Mouse (Mus musculus) hematopoietic stem cell, adult 5-6 weeks (primary cell): Measurements from ENCODE around the gene Kdelc2. TPM values are rescaled to one million over a fixed set of nuclear protein-coding genes. Genes with fewer than 3 reads are reported as not detected.

Experiments
- ATAC-seq, 2 experiments: fragments of 125-278 bp in 1 of 2; replicated peaks in 1 of 2; 2 replicates each; pipeline ENCODE4 v1.8.0; 2016 to 2017; ENCODE audit warnings: inconsistent platforms in 2 of 2, mild to moderate bottlenecking in 2 of 2, moderate number of reproducible peaks in 2 of 2, low read depth in 1 of 2, moderate TSS enrichment in 1 of 2; ENCODE audit not compliant: low FRiP score in 2 of 2, poor library complexity in 2 of 2, severe bottlenecking in 2 of 2, insufficient read depth in 1 of 2, low TSS enrichment in 1 of 2
- total RNA-seq: library from RNA; stranded (forward); fragments of 172-1452, 232-1000 nt; gene quantifications from 2 replicates; pipeline ENCODE4 v1.2.3, GENCODE M21; 2017

Kdelc2 gene
- total RNA-seq, 1 experiment from 2014 or later, result 18.0 TPM

DNA sequence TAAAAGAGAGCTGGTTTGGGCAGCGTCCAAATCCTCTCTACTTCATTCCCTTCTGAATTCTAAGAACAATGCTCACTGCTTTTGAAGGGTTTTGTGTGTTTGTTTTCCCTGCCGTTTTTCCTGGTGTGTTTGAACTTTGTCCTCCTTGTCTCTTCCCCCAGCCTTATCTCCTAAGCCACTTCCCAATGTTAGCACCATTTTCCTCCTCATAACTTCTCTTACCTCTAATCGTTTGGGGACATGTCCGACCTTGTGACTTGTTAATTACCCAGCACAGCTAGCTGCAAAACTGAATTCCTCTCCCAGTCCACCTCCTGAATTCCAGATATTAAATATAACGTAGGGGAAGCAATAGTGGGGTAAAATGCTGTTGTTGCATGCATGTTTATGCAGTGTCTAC, 6.2 kb upstream of the Kdelc2 start:
- ATAC-seq, result no peak

DNA sequence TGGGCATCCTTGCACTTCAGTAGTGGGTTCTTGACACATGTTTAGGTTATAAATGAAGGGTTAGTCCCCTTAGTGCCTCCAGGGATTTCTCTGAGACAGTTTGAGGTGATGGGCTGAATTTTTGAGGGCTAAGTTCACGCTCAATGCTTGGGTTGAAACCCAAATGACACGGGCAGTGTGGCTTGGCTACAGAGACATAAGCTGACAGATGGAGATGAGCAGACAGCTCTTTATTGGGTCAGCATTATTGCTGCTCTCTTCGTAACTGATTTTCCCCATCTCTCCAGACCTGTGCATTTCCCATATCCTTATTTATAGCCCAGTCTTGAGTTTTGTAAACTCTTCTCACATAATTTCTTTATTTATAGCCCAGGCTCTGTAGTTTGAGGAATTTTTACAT, 5.7 kb upstream of the Kdelc2 start:
- no peak for ATAC-seq

DNA sequence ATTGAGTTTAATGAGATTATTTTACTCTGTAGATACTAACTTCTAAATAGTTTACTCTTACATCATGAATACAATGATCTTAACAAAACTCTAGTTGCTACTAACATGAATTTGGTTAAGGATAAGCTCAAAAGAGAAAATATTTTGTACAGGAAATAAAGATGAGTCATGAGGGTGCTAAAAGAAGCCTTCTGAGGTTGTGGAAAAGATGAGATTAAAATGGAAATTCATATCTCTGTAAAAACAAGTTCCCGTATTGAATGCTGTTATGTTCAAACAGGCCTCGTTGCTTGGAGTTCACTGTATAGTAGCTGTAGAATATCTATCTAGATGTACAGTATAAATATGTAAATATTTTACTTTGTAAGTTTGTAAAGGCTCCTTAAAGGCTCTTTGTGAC, 3.2 kb upstream of the Kdelc2 start:
- ATAC-seq, result no peak

DNA sequence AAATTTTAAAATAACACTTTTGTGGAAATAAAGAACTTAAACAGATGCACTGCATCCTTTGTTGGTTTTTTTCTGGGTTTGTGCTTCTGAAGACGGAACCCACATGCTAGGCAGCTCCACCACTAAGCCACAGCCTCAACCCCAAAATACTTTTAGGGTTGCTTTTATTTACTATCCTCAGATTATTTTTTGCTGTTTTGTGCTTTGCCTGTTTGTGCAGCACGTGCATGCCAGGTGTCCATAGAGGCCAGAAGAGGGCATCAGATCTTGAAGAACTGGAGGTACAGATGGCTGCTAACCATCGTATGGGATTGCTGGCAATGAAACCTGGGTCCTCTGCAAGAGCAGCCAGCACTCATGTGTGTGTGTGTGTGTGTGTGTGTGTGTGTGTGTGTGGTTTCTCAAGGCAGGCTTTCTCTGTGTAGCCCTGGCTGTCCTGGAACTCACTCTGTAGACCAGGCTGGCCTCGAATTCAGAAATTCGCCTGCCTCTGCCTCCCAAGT, 2.7 kb upstream of the Kdelc2 start:
- ATAC-seq, result no peak

DNA sequence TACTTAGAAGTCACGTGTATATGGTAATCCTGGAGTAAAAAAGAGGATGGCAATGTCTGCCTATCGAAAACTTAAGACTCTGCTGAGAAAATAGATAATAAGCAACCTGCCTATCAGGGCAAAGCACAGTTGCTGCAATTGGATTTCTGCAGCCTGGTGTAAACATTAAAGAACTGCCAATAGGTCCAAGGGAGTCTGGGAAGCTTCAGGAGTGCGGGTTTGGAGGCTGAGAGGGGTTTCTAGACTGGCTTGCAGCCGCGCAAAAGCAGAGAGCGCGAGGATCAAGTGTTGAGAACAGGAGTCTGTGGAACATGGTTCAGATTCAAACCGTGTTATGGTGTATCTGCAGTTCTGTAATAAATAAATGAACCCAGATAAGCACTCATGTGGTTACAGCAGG, 1.0 kb downstream of the Kdelc2 start:
- no peak for ATAC-seq

DNA sequence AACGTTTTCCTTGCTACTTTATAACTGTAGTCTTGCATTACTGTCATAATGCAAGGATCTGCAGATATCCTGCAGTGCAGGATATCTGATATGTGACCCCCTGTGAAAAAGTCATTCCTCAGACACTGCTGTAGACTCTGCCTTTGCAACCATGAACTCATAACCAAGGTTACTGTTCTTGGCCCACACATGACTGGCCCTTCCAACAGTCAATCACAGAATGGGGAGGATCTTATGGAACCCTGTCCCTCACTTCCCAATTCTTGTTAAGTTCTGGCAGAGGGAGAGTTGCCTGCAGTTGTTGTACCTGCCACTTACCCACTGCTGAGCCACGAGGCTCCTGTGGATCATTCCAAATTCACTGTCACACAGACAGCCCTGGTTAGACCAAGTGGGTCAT, 3.6 kb downstream of the Kdelc2 start:
- no peak for ATAC-seq

DNA sequence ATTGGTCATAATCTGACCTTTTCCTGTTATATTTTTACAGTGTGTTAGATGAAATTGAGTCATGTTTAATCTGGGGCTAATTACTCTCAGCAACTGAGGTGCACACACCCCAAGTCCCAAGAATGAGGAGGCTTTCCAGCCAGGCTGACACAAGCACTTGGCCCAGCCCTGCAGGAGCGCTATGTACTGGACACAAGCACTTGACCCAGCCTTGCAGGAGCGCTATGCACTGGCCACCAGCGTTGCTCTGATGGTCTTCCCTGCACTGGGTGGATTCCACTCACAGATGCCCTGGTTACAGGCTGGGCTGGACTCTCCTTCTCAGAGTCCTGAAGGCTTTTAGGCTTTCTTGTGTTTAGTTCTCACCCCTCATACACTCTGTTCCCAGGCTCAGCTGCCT, 5.3 kb downstream of the Kdelc2 start:
- no peak for ATAC-seq

DNA sequence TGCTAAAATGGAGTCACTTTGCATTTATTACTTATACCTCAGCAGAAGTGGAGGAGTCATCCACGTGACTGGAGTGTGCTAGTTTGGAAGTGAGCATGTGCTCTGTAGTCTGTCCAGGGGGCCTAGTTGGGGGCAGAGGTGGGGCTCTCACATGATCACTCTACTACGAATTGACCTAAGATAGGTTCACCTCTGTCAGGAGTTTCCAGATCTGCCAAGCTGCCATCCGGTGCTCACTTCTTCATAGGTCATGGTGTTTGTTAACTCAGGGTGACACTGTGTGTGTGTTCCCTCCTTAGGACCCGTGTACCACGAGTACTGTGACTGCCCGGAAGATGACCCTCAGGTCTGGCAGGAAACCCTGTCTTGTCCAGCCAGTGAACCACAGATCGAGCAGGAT, 6.3 kb downstream of the Kdelc2 start:
- no peak for ATAC-seq

DNA sequence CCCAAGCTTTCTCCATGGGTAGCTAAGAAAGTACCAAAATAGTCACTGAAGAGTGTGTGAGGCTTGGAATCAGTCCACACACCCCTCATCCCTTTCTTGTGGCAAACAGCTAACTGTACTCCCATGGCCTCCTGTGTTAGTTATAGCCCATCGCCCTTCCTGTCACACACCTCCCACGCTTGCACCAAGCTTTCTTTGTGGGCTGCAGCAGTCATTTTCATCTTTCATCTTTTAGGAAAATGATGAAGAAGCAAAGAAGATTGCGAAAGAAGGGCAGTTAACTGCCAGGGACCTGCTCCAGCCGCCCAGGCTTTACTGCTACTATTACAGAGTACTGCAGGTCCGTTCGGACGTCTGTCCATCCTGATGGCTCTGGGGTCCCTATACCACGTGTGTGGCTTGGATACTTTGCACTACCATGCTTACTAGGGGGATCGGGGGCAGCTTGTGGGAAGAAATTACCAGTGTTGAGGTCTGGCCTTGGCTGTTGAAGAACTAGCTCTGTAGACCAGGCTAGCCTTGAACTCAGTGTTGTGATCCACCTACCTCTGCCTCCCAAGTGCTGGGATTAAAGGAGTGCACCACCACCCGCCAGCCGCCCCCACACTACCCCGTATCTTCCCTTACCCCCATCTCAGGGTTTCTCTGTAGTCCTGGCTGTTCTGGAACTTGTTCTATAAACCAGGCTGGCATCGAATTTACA, 14.0 kb downstream of the Kdelc2 start:
- ATAC-seq, result no peak

DNA sequence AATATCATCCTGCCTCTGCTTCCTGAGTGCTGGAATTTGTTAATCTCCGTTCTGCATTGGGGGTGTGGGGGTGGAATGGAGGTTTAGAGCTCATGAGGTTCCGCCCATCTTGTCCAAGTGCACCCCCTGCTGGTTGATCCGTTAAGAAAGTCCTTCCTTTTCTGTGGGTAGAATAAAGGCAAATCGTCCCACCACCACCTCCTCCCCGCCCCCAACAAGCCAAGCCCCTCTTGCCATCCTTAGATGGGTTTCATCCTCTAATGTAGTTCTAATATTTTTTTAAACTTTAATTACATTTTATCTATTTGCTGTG, 14.5 kb downstream of the Kdelc2 start:
- ATAC-seq, result peak; percentile 68 to 70; a peak in 3 of 4 replicates

DNA sequence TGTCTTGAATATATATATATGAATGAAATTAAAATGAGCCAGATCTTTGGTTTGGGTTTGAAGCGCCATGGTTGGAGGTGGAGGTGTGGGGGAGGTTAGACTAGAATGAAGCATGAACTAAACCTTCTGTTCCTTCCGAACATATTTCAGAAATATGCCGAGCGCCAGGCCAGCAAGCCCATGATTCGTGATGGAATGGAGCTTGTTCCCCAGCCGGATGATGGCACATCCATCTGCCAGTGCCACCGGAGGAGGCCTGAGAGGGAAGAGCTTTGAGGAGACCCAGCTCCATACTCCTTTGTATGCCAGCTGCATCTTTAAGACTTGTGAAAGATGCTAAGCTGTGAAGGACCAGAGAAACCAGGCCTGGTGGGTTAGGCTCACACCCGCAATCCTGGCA, 15.7 kb downstream of the Kdelc2 start:
- ATAC-seq, result no peak

DNA sequence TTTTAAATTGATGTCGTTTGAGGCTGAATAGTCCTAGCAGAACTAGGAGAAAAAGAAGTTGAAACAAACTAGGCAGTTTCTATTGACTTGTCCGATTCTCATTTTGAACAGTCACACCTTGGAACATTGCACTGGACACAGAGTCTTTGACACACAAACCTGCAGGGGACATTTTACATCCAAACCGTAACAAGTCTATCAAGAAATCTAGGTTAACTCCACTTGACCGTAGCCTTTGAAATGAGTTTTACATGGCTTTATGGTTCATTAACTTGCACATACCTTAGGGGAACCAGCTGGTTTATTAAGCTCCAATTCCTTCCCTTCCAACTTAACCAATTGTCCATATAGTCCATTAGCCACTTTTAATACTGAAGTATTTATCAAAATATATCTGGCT, 16.9 kb downstream of the Kdelc2 start:
- no peak for ATAC-seq

DNA sequence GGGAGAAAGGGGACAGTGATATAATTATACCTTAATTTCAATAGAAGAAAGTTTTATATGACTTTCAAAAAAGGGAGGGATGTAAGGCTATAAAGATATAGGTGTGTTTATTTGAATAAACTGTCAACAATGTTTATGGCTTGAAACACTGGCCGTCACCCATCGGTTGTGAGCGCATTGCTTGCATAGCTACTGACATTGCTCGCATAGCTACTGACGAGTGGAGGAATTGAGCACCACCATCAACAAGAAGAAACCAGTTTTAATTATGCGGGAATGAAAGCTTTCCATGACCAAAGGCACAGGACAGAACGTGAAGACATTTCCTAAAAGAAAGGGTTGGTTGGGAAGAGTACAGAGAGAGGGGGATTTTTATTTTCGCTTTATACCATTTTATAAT, 17.3 kb downstream of the Kdelc2 start:
- no peak for ATAC-seq

DNA sequence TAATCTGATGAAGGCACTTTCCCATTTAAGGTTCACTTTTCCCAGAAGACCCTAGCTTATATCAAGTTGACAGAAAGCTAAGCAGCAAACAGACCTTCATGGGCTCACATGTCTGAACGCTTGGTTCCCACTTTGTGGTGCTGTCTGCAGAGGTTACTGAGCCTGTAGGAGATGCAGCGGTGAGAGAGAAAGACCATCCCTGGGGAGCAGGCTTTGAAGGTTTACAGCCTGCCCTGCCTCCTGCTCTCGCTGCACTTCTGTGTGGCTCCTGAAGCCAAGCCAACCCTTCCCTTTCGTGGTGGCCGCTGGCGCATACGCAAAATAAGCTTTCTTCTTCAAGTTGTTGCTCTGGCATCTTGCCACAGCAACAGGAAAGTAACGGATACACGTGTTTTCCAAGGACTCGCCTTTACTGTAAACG, 18.5 kb downstream of the Kdelc2 start, which contains the start of gene 4930550C14Rik:
TSS of gene 4930550C14Rik (plus strand) at position 35 of the 421 bp plus-strand sequence.
- peak in 1 of 2 experiments; percentile 23; a peak in 1 of 4 replicates for ATAC-seq

DNA sequence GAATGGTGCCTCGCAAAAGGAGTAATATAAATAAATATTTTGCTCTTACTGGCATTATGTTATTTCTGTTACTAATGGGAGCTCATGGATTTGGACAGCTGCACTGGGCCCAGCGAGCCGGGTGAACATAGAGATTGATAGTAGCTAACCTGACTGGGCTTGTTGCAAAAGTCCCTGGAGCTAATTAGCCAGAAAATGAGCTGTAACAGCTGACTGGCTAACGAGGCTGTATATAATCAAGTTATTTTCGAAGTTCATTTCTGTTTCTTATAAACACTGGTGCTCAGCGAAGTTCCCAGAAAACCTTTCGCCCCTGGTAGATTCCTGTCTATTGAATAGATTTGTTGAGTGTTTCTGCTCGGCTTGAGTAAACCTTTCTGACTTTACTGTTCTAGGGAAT, 19.2 kb downstream of the Kdelc2 start:
- ATAC-seq, result no peak

DNA sequence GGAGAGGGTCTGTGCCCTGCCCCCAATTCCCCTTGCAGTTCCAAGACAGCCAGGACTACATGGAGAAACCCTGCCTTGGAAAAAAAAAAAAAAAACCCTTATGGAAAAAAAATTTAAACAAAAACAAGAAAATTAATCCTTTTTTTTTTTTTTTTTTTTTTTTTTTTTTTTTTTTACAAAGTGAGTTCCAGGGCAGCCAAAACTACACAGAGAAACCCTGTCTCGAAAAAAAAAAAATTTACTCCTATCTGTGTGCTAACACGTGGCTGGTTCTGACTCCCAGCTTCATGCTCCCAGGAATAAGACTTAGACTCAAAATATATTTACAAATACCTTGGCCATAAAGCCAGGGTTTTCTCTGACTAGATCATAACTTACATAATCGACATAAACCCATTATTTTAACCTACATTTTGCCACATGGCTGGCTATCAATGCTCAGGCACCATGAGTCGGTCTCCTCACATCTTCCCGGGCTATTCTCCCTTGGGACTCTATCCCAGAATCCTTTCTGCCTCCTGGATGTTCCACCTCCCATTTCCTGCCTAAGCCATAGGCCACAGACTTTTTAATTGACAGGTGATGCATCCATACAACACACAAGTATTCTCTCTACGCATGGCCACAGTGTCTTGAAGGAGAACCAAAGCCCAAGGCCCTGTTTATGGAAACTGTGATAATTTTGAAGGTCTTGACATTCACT, 20.4 kb downstream of the Kdelc2 start:
- ATAC-seq, result no peak

DNA sequence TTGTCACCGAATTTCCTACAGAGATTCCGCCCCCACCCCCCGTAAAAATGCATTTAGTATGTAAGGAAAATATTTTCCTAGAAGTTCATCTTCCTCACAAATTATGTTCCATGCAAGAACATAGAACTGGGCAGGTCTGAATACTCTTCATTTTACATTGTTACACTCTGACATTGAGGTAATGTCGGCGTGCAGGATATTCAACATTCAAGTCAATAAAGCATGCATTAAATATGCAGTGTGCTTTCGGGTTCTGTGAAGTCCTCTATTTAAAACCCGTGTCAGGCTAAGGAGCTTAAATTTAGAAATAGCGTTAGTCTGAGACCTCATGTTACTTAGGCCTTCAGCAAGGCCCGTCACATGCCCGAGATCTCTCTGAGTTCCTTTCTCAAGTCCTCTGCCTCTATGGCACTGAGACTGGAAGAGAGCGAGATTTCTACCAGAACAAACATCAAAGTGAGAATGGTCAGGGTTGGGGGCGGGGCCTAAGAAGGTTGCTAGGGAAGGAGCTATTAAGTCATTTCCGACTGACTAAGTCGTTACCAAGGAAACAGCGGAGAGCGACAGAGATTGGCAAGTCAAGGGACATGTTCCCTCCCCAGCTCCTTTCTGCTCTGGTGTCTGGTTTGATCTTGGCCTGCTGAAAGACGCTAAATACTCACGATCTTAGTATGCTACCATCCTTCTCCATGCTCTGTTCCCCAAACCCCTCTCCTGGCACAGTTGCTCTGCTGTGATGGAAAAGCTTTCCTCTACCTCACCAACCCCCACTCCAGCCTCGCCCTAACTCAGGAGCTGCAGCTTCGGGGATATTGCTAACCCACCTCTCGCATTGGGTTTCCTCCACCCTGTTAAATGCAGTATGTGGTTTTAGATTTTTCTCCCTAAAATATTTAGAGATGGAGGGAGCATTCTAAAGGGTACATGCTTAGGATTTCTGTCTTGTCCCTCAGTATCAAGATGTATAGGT, 21.2 kb downstream of the Kdelc2 start:
- peak; percentile 84 to 97 for ATAC-seq

DNA sequence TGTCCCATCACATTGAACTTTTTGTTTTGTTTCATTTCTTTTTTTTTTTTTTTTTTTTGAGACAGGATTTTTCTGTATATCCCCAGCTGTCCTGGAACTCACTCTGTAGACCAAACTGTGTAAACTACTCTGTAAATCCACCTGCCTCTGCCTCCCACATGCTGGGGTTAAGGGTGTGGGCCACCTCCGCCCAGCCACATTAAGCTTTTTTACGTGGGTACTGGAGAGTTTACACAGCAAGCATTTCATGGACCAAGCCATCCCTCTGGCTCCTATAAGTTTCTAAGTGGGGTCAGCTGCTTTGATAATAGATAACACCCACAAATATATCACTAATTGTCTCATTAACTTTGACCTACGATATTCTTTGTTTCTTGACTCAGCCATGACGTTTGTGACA, 24.7 kb downstream of the Kdelc2 start:
- no peak for ATAC-seq
